Mouse (Mus musculus): ENCODE data around the gene Srpr.

- TF ChIP-seq CTCF (IDR thresholded peaks at IDR 0.05; ENCODE audit: low read depth) (no peak), EP300 (IDR thresholded peaks at IDR 0.05; ENCODE audit: low read depth) (no peak)
Measured at GRCm38 (mm10) chr9:35217963-35218362, 18.0 kb downstream of the Srpr start.
